Mouse (Mus musculus) stomach, embryonic 15.5 days (tissue): ENCODE measurements around the gene Melk. TPM values are rescaled to one million over a fixed set of nuclear protein-coding genes. Genes with fewer than 3 reads are reported as not detected.

Experiments
- ATAC-seq: fragments of 200-750 bp; cut with Nextera tagmentation; 2 replicates; pipeline ENCODE4 v1.8.0; 2017; ENCODE audit warnings: low read depth, moderate number of reproducible peaks, moderate TSS enrichment; ENCODE audit not compliant: insufficient read depth, low FRiP score
- H3K27ac ChIP-seq: fragments of 300-500 bp; sonication (generic); 2 replicates; pipeline ENCODE4 v1.5.1; 2015; ENCODE audit warnings: mild to moderate bottlenecking, inconsistent platforms
- H3K27me3 ChIP-seq: fragments of 300-500 bp; sonication (generic); replicated peaks from 2 replicates; pipeline ENCODE4 v1.6.1; 2015; ENCODE audit warnings: inconsistent platforms
- H3K36me3 ChIP-seq: fragments of 300-500 bp; sonication (generic); 2 replicates; pipeline ENCODE4 v1.6.1; 2015; ENCODE audit warnings: inconsistent platforms
- H3K4me1 ChIP-seq: fragments of 300-500 bp; sonication (generic); 2 replicates; pipeline ENCODE4 v1.6.1; 2015; ENCODE audit warnings: inconsistent platforms
- H3K4me2 ChIP-seq: fragments of 300-500 bp; sonication (generic); 2 replicates; pipeline ENCODE4 v1.6.1; 2015; ENCODE audit warnings: mild to moderate bottlenecking, inconsistent platforms
- H3K4me3 ChIP-seq: fragments of 300-500 bp; sonication (generic); replicated peaks from 2 replicates; pipeline ENCODE4 v1.5.1; 2015; ENCODE audit warnings: inconsistent platforms
- H3K9ac ChIP-seq: fragments of 300-500 bp; sonication (generic); 2 replicates; pipeline ENCODE4 v1.6.1; 2015; ENCODE audit warnings: inconsistent platforms
- H3K9me3 ChIP-seq: fragments of 300-500 bp; sonication (generic); 2 replicates; pipeline ENCODE4 v1.6.1; 2016; ENCODE audit warnings: inconsistent platforms
- WGBS: fragments of 180-500 bp; shearing (Covaris S2); methylation state at CpG from one replicate; pipeline ENCODE4 v1.1.7; 2015; 5-methylcytosine and 5-hydroxymethylcytosine counted together
- polyA plus RNA-seq: library from polyadenylated mRNA; unstranded; fragments of >200 nt; fragmentation: Nextera tagmentation; extraction: Ambion mirVana; gene quantifications from 2 replicates; pipeline ENCODE4 v1.2.1, GENCODE M21; 2015

The Melk gene
- polyA plus RNA-seq, 1 experiment from 2014 or later = 37.2 TPM

GRCm38 (mm10) chr4:44335006-44335405 lies 34.3 kb downstream of the Melk start:
- Histone ChIP-seq H3K4me1 (no peaks in the 10 kb centered on the region), H3K9ac (no peak overlapping the region), H3K36me3 (no peaks in the 10 kb centered on the region; the same call in 1 of the 2 replicates), H3K4me2 (no peak overlapping the region), H3K4me3 (no peak overlapping the region), H3K27me3 (no peaks in the 10 kb centered on the region), H3K9me3 (no peaks in the 10 kb centered on the region), H3K27ac (no peak overlapping the region)
- ATAC-seq = no peak
- WGBS = 94% methylated on average over 8 of the region's 8 CpGs

- no peak overlapping the region for H3K9ac ChIP-seq
- H3K36me3 ChIP-seq = 0 out of 2 replicates have a peak, but pooled peaks cover 5% of the 10 kb centered on the region
- WGBS = 90% methylated on average over 7 of the region's 7 CpGs
- H3K4me1 ChIP-seq = no peaks in the 10 kb centered on the region
- no peak overlapping the region for H3K4me2 ChIP-seq
- no peak overlapping the region for H3K4me3 ChIP-seq
- no peak for ATAC-seq
- H3K27me3 ChIP-seq = no peaks in the 10 kb centered on the region
- H3K27ac ChIP-seq = no peak overlapping the region
- H3K9me3 ChIP-seq = no peaks in the 10 kb centered on the region
Measured at GRCm38 (mm10) chr4:44361670-44362069, 61.0 kb downstream of the Melk start.

- H3K4me1 ChIP-seq = no peaks in the 10 kb centered on the region
- no peak for ATAC-seq
- H3K4me3 ChIP-seq = no peak overlapping the region
- H3K27ac ChIP-seq = no peak overlapping the region
- no peak overlapping the region for H3K9ac ChIP-seq
- 77% methylated on average over 12 of the region's 12 CpGs for WGBS
- no peaks in the 10 kb centered on the region for H3K27me3 ChIP-seq
- H3K36me3 ChIP-seq = 0 out of 2 replicates have a peak, but pooled peaks cover 5% of the 10 kb centered on the region
- no peak overlapping the region for H3K4me2 ChIP-seq
- no peaks in the 10 kb centered on the region for H3K9me3 ChIP-seq
Measured at GRCm38 (mm10) chr4:44363434-44364013, 62.8 kb downstream of the Melk start.

GRCm38 (mm10) chr4:44392231-44393216 lies 91.8 kb downstream of the Melk start:
- H3K4me3 ChIP-seq = no peak overlapping the region
- no peak for ATAC-seq
- 77% methylated on average over 37 of the region's 37 CpGs for WGBS

GRCm38 (mm10) chr4:44402607-44403006 lies 101.9 kb downstream of the Melk start:
- Histone ChIP-seq H3K4me3 (no peak overlapping the region), H3K9me3 (no peaks in the 10 kb centered on the region), H3K9ac (no peak overlapping the region), H3K4me1 (no peaks in the 10 kb centered on the region), H3K27ac (no peak overlapping the region), H3K4me2 (no peak overlapping the region), H3K27me3 (no peaks in the 10 kb centered on the region), H3K36me3 (no peaks in the 10 kb centered on the region)
- ATAC-seq = no peak
- WGBS = 9% methylated on average over 5 of the region's 5 CpGs

More at GRCm38 (mm10) chr4:44392231-44393216, 91.8 kb downstream of the Melk start:
- no peaks in the 10 kb centered on the region for H3K27me3 ChIP-seq
- H3K9me3 ChIP-seq = no peaks in the 10 kb centered on the region
- no peak overlapping the region for H3K9ac ChIP-seq
- no peaks in the 10 kb centered on the region for H3K36me3 ChIP-seq
- H3K27ac ChIP-seq = no peak overlapping the region
- H3K4me2 ChIP-seq = no peak overlapping the region
- H3K4me1 ChIP-seq = no peaks in the 10 kb centered on the region

GRCm38 (mm10) chr4:44404487-44404886 lies 103.8 kb downstream of the Melk start:
- Histone ChIP-seq H3K4me3 (no peak overlapping the region), H3K27me3 (no peaks in the 10 kb centered on the region), H3K9ac (no peak overlapping the region), H3K36me3 (no peaks in the 10 kb centered on the region), H3K4me1 (no peaks in the 10 kb centered on the region), H3K27ac (no peak overlapping the region), H3K9me3 (no peaks in the 10 kb centered on the region), H3K4me2 (no peak overlapping the region)
- WGBS = 68% methylated on average over 5 of the region's 5 CpGs
- ATAC-seq = no peak

Other genes starting within 250 kb of the Melk start
- 27.8 and 29.8 TPM in 2 replicates for gene Gne, start 216.7 kb upstream of the Melk start, polyA plus RNA-seq
- gene Rnf38, start 67.1 kb upstream of the Melk start, polyA plus RNA-seq = 16.1 and 19.4 TPM in 2 replicates